Mouse (Mus musculus): ENCODE results near the gene 1700007K13Rik. TPM values are rescaled to one million over a fixed set of nuclear protein-coding genes. Genes with fewer than 3 reads are reported as not detected.
"Not testable (repeated sequence)": the region's sequence is repeated elsewhere in the genome, so short reads cannot be mapped to it uniquely, and the experiment has no call there.

Gene 1700007K13Rik
- polyA plus RNA-seq, 1 experiment from 2014 or later, result 0.40 TPM

GRCm38 (mm10) chr2:28479208-28480204 lies 13.4 kb upstream of the 1700007K13Rik start:
- H3K4me2 ChIP-seq, result no peak overlapping the region
- no peak overlapping the region for H3K27ac ChIP-seq (ENCODE audit: low read depth, low read length)
- no peak for ATAC-seq (replicated peaks; ENCODE audit: insufficient number of reproducible peaks, low FRiP score, low TSS enrichment)
- H3K9me3 ChIP-seq (replicated peaks; ENCODE audit: control insufficient read depth, low read length), result no peaks in the 10 kb centered on the region
- no peaks in the 10 kb centered on the region for H3K36me3 ChIP-seq (ENCODE audit: control insufficient read depth, insufficient read depth, low read length)
- no peaks in the 10 kb centered on the region for H3K27me3 ChIP-seq (ENCODE audit: control insufficient read depth, insufficient read depth, low read length)
- H3K4me1 ChIP-seq (ENCODE audit: control insufficient read depth, insufficient read depth, low read length), result no peaks in the 10 kb centered on the region
- H3K9ac ChIP-seq (ENCODE audit: low read depth, low read length), result no peak overlapping the region
- no peak overlapping the region for H3K4me3 ChIP-seq (ENCODE audit: low read depth, low read length)
- 75% methylated on average over 20 of the region's 20 CpGs for WGBS (ENCODE audit: insufficient replicate concordance)

- not testable (repeated sequence) for H3K27ac ChIP-seq (ENCODE audit: low read depth, low read length); H3K9ac ChIP-seq (ENCODE audit: low read depth, low read length); H3K4me3 ChIP-seq (ENCODE audit: low read depth, low read length); H3K4me2 ChIP-seq; H3K27me3 ChIP-seq (ENCODE audit: control insufficient read depth, insufficient read depth, low read length); H3K4me1 ChIP-seq (ENCODE audit: control insufficient read depth, insufficient read depth, low read length); H3K36me3 ChIP-seq (ENCODE audit: control insufficient read depth, insufficient read depth, low read length); H3K9me3 ChIP-seq (replicated peaks; ENCODE audit: control insufficient read depth, low read length); ATAC-seq (replicated peaks; ENCODE audit: insufficient number of reproducible peaks, low FRiP score, low TSS enrichment)
- 88% methylated on average over 5 of the region's 5 CpGs for whole genome bisulfite sequencing (ENCODE audit: insufficient replicate concordance)
Observed at GRCm38 (mm10) chr2:28477993-28478392, 11.9 kb upstream of the 1700007K13Rik start.

GRCm38 (mm10) chr2:28472011-28472410 lies 5.9 kb upstream of the 1700007K13Rik start:
- not testable (repeated sequence) for H3K4me2 ChIP-seq; H3K9me3 ChIP-seq (replicated peaks; ENCODE audit: control insufficient read depth, low read length); H3K9ac ChIP-seq (ENCODE audit: low read depth, low read length); H3K27ac ChIP-seq (ENCODE audit: low read depth, low read length); H3K4me3 ChIP-seq (ENCODE audit: low read depth, low read length); H3K4me1 ChIP-seq (ENCODE audit: control insufficient read depth, insufficient read depth, low read length); ATAC-seq (replicated peaks; ENCODE audit: insufficient number of reproducible peaks, low FRiP score, low TSS enrichment); H3K27me3 ChIP-seq (ENCODE audit: control insufficient read depth, insufficient read depth, low read length)
- peaks cover 15% of the 10 kb centered on the region for H3K36me3 ChIP-seq (ENCODE audit: control insufficient read depth, insufficient read depth, low read length)
- WGBS (ENCODE audit: insufficient replicate concordance), result 90% methylated on average over 8 of the region's 8 CpGs

- Histone ChIP-seq H3K9ac (ENCODE audit: low read depth, low read length) (no peak overlapping the region), H3K4me2 (no peak overlapping the region), H3K27ac (ENCODE audit: low read depth, low read length) (no peak overlapping the region), H3K4me3 (ENCODE audit: low read depth, low read length) (no peak overlapping the region), H3K36me3 (ENCODE audit: control insufficient read depth, insufficient read depth, low read length) (peaks cover 15% of the 10 kb centered on the region), H3K4me1 (ENCODE audit: control insufficient read depth, insufficient read depth, low read length) (peaks cover 5% of the 10 kb centered on the region; the same call in 1 of the 2 replicates), H3K9me3 (replicated peaks; ENCODE audit: control insufficient read depth, low read length) (no peaks in the 10 kb centered on the region), H3K27me3 (ENCODE audit: control insufficient read depth, insufficient read depth, low read length) (peaks cover 2% of the 10 kb centered on the region; the same call in 1 of the 2 replicates)
- no peak for ATAC-seq (replicated peaks; ENCODE audit: insufficient number of reproducible peaks, low FRiP score, low TSS enrichment)
- 92% methylated on average over 2 of the region's 2 CpGs for WGBS (ENCODE audit: insufficient replicate concordance)
Observed at GRCm38 (mm10) chr2:28470591-28470990, 4.5 kb upstream of the 1700007K13Rik start.

GRCm38 (mm10) chr2:28469461-28469860 lies 3.3 kb upstream of the 1700007K13Rik start:
- H3K4me3 ChIP-seq (ENCODE audit: low read depth, low read length), result no peak overlapping the region
- WGBS (ENCODE audit: insufficient replicate concordance), result 96% methylated on average over 14 of the region's 14 CpGs
- ATAC-seq (replicated peaks; ENCODE audit: insufficient number of reproducible peaks, low FRiP score, low TSS enrichment), result no peak
- peaks cover 5% of the 10 kb centered on the region; the same call in 1 of the 2 replicates for H3K4me1 ChIP-seq (ENCODE audit: control insufficient read depth, insufficient read depth, low read length)
- no peak overlapping the region for H3K4me2 ChIP-seq
- H3K9ac ChIP-seq (ENCODE audit: low read depth, low read length), result no peak overlapping the region
- no peaks in the 10 kb centered on the region for H3K9me3 ChIP-seq (replicated peaks; ENCODE audit: control insufficient read depth, low read length)
- peaks cover 15% of the 10 kb centered on the region for H3K36me3 ChIP-seq (ENCODE audit: control insufficient read depth, insufficient read depth, low read length)
- no peak overlapping the region for H3K27ac ChIP-seq (ENCODE audit: low read depth, low read length)
- peaks cover 14% of the 10 kb centered on the region for H3K27me3 ChIP-seq (ENCODE audit: control insufficient read depth, insufficient read depth, low read length)

DNA sequence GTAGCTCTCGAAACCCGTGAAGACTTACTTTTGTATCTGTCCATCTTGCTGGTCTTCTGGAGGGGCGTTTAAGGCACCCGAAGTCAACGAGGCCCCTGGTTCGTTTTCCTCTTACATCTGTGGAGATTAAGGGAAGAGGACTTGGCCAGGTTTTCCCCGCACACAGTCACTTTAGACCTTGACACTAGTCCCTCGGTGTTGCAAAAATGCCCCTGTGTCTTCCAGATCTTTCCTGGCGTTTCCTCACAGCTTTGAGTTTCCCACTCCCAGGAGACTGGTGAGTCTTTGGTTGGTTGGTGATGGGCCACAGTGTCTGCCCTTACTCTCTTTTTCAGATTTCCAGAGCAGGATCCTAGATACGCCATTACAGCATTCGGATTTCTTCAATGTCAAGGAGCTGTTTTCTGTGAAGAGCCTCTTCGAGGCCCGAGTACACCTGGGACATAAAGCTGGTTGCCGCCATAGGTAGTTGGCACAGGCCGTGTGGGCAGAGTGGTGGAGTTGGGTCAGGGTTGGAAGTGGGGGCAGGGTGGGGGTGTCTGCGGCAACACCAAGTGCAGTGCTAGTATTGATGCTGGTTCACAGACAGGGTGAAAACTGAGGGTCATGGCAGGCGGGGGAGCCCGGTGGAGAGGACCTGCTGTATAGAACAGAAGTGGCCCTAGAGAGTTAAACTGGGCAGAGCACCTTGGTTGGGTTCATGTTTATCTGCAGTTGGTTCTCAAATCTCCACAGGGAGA lies 2.5 kb upstream of the 1700007K13Rik start:
- Histone ChIP-seq H3K9me3 (replicated peaks; ENCODE audit: control insufficient read depth, low read length) (no peaks in the 10 kb centered on the region), H3K9ac (ENCODE audit: low read depth, low read length) (peak overlapping the region; percentile 96), H3K4me3 (ENCODE audit: low read depth, low read length) (peak overlapping the region; percentile 96), H3K36me3 (ENCODE audit: control insufficient read depth, insufficient read depth, low read length) (peaks cover 15% of the 10 kb centered on the region), H3K4me1 (ENCODE audit: control insufficient read depth, insufficient read depth, low read length) (peaks cover 5% of the 10 kb centered on the region; the same call in 1 of the 2 replicates), H3K27ac (ENCODE audit: low read depth, low read length) (no peak overlapping the region), H3K4me2 (peak overlapping the region; percentile 91), H3K27me3 (ENCODE audit: control insufficient read depth, insufficient read depth, low read length) (peaks cover 17% of the 10 kb centered on the region)
- WGBS (ENCODE audit: insufficient replicate concordance), result 51% methylated on average over 18 of the region's 18 CpGs
- ATAC-seq (replicated peaks; ENCODE audit: insufficient number of reproducible peaks, low FRiP score, low TSS enrichment), result no peak

DNA sequence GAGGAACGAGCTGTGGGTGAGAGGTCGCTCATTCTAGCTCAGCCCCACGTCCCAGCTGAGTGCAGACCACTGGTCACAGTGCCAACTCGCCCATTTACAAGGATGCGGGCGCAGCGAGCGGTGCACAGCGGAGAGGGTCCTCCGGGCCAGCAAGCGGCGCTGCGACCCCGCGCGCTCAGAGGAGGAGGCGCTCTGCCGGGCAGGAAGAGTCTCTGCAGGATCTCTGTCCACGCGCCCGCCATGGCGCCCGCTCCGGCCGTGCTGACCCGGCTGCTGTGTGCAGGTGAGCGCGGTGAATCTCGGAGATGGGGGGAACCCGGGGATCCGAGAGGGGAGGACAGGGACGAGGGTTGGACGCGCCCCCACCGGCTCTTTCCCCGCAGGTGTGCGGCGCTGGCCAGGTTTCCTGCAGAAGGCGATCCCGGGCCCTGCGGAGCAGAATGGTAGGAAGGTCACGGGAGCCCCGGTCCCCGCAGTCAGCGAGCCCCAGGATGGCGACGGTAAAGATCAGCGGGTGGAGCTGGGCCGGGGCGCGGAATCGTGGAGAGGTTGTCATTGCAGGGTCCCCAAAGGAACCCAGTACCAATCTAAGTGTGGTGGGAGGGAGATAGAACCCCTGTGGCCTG lies 1.8 kb upstream of the 1700007K13Rik start, which contains the start of gene Mrps2:
Gene Mrps2, plus strand, starts transcription at position 207 of the 626 bp plus-strand sequence.
- under 1% methylated on average over 52 of the region's 52 CpGs for WGBS (ENCODE audit: insufficient replicate concordance)
- no peak within 1 kb of the TSS for H3K27ac ChIP-seq (ENCODE audit: low read depth, low read length)

GRCm38 (mm10) chr2:28464919-28465318 lies 1.2 kb downstream of the 1700007K13Rik start:
- no peak overlapping the region for H3K9ac ChIP-seq (ENCODE audit: low read depth, low read length)
- peaks cover 17% of the 10 kb centered on the region for H3K27me3 ChIP-seq (ENCODE audit: control insufficient read depth, insufficient read depth, low read length)
- peaks cover 5% of the 10 kb centered on the region; the same call in 1 of the 2 replicates for H3K4me1 ChIP-seq (ENCODE audit: control insufficient read depth, insufficient read depth, low read length)
- H3K9me3 ChIP-seq (replicated peaks; ENCODE audit: control insufficient read depth, low read length), result no peaks in the 10 kb centered on the region
- peaks cover 8% of the 10 kb centered on the region for H3K36me3 ChIP-seq (ENCODE audit: control insufficient read depth, insufficient read depth, low read length)
- H3K4me2 ChIP-seq, result no peak overlapping the region
- WGBS (ENCODE audit: insufficient replicate concordance), result 75% methylated on average over 9 of the region's 9 CpGs
- H3K4me3 ChIP-seq (ENCODE audit: low read depth, low read length), result no peak overlapping the region
- no peak for ATAC-seq (replicated peaks; ENCODE audit: insufficient number of reproducible peaks, low FRiP score, low TSS enrichment)
- H3K27ac ChIP-seq (ENCODE audit: low read depth, low read length), result no peak overlapping the region

More for the DNA sequence above, 1.8 kb upstream of the 1700007K13Rik start, which contains the start of gene Mrps2:
- H3K4me3 ChIP-seq (ENCODE audit: low read depth, low read length), result peak within 1 kb of the TSS; percentile 96
- ATAC-seq (replicated peaks; ENCODE audit: insufficient number of reproducible peaks, low FRiP score, low TSS enrichment), result peak; percentile 81
- peaks cover 5% of the 10 kb centered on the region; the same call in 1 of the 2 replicates for H3K4me1 ChIP-seq (ENCODE audit: control insufficient read depth, insufficient read depth, low read length)
- H3K36me3 ChIP-seq (ENCODE audit: control insufficient read depth, insufficient read depth, low read length), result peaks cover 14% of the 10 kb centered on the region
- H3K9ac ChIP-seq (ENCODE audit: low read depth, low read length), result peak within 1 kb of the TSS; percentile 96
- no peaks in the 10 kb centered on the region for H3K9me3 ChIP-seq (replicated peaks; ENCODE audit: control insufficient read depth, low read length)
- peak within 1 kb of the TSS; percentile 91 for H3K4me2 ChIP-seq
- H3K27me3 ChIP-seq (ENCODE audit: control insufficient read depth, insufficient read depth, low read length), result peaks cover 17% of the 10 kb centered on the region

Data from heart, embryonic 11.5 days (tissue).